In genomic region chr7:119513056-119513455, GRCm38 (mm10) we compare ENCODE assay signal across 10 mouse cellular contexts. TPM values are rescaled to one million over a fixed set of nuclear protein-coding genes. Genes with fewer than 3 reads are reported as not detected.
DNase-seq lines count a peak whose midpoint lies in the region; ATAC-seq and TF ChIP-seq lines count a peak whose summit lies in the region.
"Had no signal": no experiment of that assay in that cellular context is flagged by ENCODE, and none has a peak within 500 bp of the region (broad histone marks: within the 10 kb centered on the region; RNA-seq: fewer than 3 reads in every experiment).

No protein-coding gene starts in this region.

- no peak for ATAC-seq in forebrain, embryonic 12.5 days (ENCODE audit: low FRiP score)
- ATAC-seq in Patski: no peak
- peak; percentile 66; the same call in 1 of the 2 replicates for ATAC-seq in kidney, embryonic 14.5 days (ENCODE audit: low FRiP score, low TSS enrichment)
- no peak for ATAC-seq in limb, embryonic 14.5 days (ENCODE audit: low FRiP score, low read depth)

- no peaks in the 10 kb centered on the region for H3K27me3 ChIP-seq in forebrain, embryonic 10.5 days (ENCODE audit: poor library complexity, severe bottlenecking)
- no peaks in the 10 kb centered on the region for H3K27me3 ChIP-seq in forebrain, embryonic 12.5 days
- H3K27me3 ChIP-seq in Patski: no peaks in the 10 kb centered on the region
- no peaks in the 10 kb centered on the region for H3K27me3 ChIP-seq in kidney, embryonic 14.5 days (ENCODE audit: control insufficient read depth, insufficient read depth, low read length)
- H3K27me3 ChIP-seq in limb, embryonic 14.5 days (ENCODE audit: control insufficient read depth, insufficient read depth, low read length): no peaks in the 10 kb centered on the region

- H3K9ac ChIP-seq in forebrain, embryonic 12.5 days: no peak overlapping the region
- no peak overlapping the region for H3K9ac ChIP-seq in kidney, embryonic 14.5 days (ENCODE audit: low read depth, low read length)
- no peak overlapping the region for H3K9ac ChIP-seq in limb, embryonic 14.5 days (ENCODE audit: low read depth, low read length, severe bottlenecking)
- H3K9ac ChIP-seq: heart, embryonic 13.5 days had no signal

- CTCF ChIA-PET in Patski (lab: Charles Lee): interaction anchor here (0.7 to 4.6 kb wide), 10 partner anchors 9 to 502 kb away, joined by 3 to 17 read pairs (median 5); partner anchors contain the start of gene Pdilt

- TF ChIP-seq POLR2A in limb, embryonic 14.5 days (IDR thresholded peaks at IDR 0.05; ENCODE audit: borderline replicate concordance, extremely low read depth, insufficient read depth, insufficient read length): no peak

- 39% methylated on average over 7 of the region's 7 CpGs for WGBS in forebrain, embryonic 10.5 days
- WGBS in forebrain, embryonic 12.5 days: 28% methylated on average over 7 of the region's 7 CpGs
- 27% methylated on average over 7 of the region's 7 CpGs for WGBS in kidney, embryonic 14.5 days
- WGBS in limb, embryonic 14.5 days: 36% methylated on average over 7 of the region's 7 CpGs

- no peak overlapping the region for H3K4me3 ChIP-seq in forebrain, embryonic 10.5 days
- H3K4me3 ChIP-seq in forebrain, embryonic 12.5 days (replicated peaks): no peak overlapping the region
- no peak overlapping the region for H3K4me3 ChIP-seq in kidney, embryonic 14.5 days (ENCODE audit: low read length)
- no peak overlapping the region for H3K4me3 ChIP-seq in limb, embryonic 14.5 days (replicated peaks; ENCODE audit: low read length)
- H3K4me3 ChIP-seq: heart, embryonic 13.5 days had no signal

- no peaks in the 10 kb centered on the region for H3K36me3 ChIP-seq in forebrain, embryonic 10.5 days (replicated peaks)
- H3K36me3 ChIP-seq in forebrain, embryonic 12.5 days (replicated peaks): no peaks in the 10 kb centered on the region
- H3K36me3 ChIP-seq in kidney, embryonic 14.5 days (ENCODE audit: control insufficient read depth, insufficient read depth, low read length): no peaks in the 10 kb centered on the region
- no peaks in the 10 kb centered on the region for H3K36me3 ChIP-seq in limb, embryonic 14.5 days (ENCODE audit: control insufficient read depth, insufficient read depth, low read length)
- H3K36me3 ChIP-seq: heart, embryonic 13.5 days had no signal

- peak; percentile 87 for TF ChIP-seq CTCF in Patski (IDR thresholded peaks at IDR 0.05)

- intact Hi-C loops in heart, postnatal 36 days (cut with DNase I): loop anchor here (10.0 kb wide), 3 partner anchors 162 to 748 kb away; no protein-coding TSS in a partner anchor

- POLR2A ChIA-PET in Patski (lab: Charles Lee): no interaction called here

- no peaks in the 10 kb centered on the region for H3K4me1 ChIP-seq in forebrain, embryonic 10.5 days
- H3K4me1 ChIP-seq in forebrain, embryonic 12.5 days: no peaks in the 10 kb centered on the region
- H3K4me1 ChIP-seq in kidney, embryonic 14.5 days (ENCODE audit: control insufficient read depth, insufficient read depth, low read length): no peaks in the 10 kb centered on the region
- no peaks in the 10 kb centered on the region for H3K4me1 ChIP-seq in limb, embryonic 14.5 days (ENCODE audit: control insufficient read depth, insufficient read depth, low read length)
- H3K4me1 ChIP-seq: heart, embryonic 13.5 days had no signal

- H3K27ac ChIP-seq in forebrain, embryonic 10.5 days: no peak overlapping the region
- no peak overlapping the region for H3K27ac ChIP-seq in forebrain, embryonic 12.5 days
- H3K27ac ChIP-seq in kidney, embryonic 14.5 days (ENCODE audit: low read depth, low read length): no peak overlapping the region
- no peak overlapping the region for H3K27ac ChIP-seq in limb, embryonic 14.5 days (replicated peaks; ENCODE audit: low read depth, low read length)
- H3K27ac ChIP-seq: heart, embryonic 13.5 days had no signal

- no peak overlapping the region for H3K4me2 ChIP-seq in forebrain, embryonic 12.5 days
- H3K4me2 ChIP-seq in kidney, embryonic 14.5 days (replicated peaks; ENCODE audit: low read depth, low read length): no peak overlapping the region
- no peak overlapping the region for H3K4me2 ChIP-seq in limb, embryonic 14.5 days (replicated peaks; ENCODE audit: low read depth, low read length, severe bottlenecking)
- H3K4me2 ChIP-seq: heart, embryonic 13.5 days had no signal

- in situ Hi-C loops in Patski (cut with MboI; ENCODE audit: low pct_unique_long_range_greater_than_20kb): loop anchor here (10.0 kb wide), 2 partner anchors 498 to 758 kb away; no protein-coding TSS in a partner anchor

- no peaks in the 10 kb centered on the region for H3K9me3 ChIP-seq in forebrain, embryonic 10.5 days
- no peaks in the 10 kb centered on the region for H3K9me3 ChIP-seq in forebrain, embryonic 12.5 days
- no peaks in the 10 kb centered on the region for H3K9me3 ChIP-seq in kidney, embryonic 14.5 days (ENCODE audit: control insufficient read depth, low read length)
- H3K9me3 ChIP-seq in limb, embryonic 14.5 days (ENCODE audit: control insufficient read depth, low read length): no peaks in the 10 kb centered on the region
- H3K9me3 ChIP-seq: heart, embryonic 13.5 days had no signal

- peak; percentile 47 for DNase-seq in forebrain, embryonic 10.5 days (ENCODE audit: extremely low spot score, low spot score)
- DNase-seq in Patski (ENCODE audit: low read depth, low spot score): no peak
- peak; percentile 48 to 59 for DNase-seq in cerebellum, postnatal 36 days
- peak; percentile 4 for DNase-seq in limb, embryonic 14.5 days (ENCODE audit: low spot score)
- DNase-seq in right cerebral cortex, adult 2 months (ENCODE audit: low spot score in 2 of 2): peak; percentile 54 to 74
- DNase-seq in heart, postnatal 36 days: no peak

RNA-seq across cellular contexts. Expression of gene Acsm5, which starts 6.2 kb away (rescaled TPM):
- polyA plus RNA-seq in forebrain, embryonic 10.5 days (2016; fragmentation: Nextera tagmentation; extraction: Ambion mirVana): not detected in 2 replicates
- polyA plus RNA-seq in forebrain, embryonic 12.5 days (2016; fragmentation: Nextera tagmentation; extraction: Ambion mirVana): not detected in 2 replicates
- 0.17 TPM for polyA plus RNA-seq in Patski (2021)
- 0.11 and 0.19 TPM in 2 replicates for polyA plus RNA-seq in kidney, embryonic 14.5 days (2014; fragmentation: Nextera tagmentation; extraction: Ambion mirVana)
- not detected in 2 replicates for polyA plus RNA-seq in limb, embryonic 14.5 days (2012; rRNA removed)
- not detected in 2 replicates for polyA plus RNA-seq in limb, embryonic 14.5 days (2014; fragmentation: Nextera tagmentation; extraction: Ambion mirVana)
- total RNA-seq in heart, postnatal 36 days (2021): 10 to 100 TPM in 1 of 2 experiments, 1 to 10 TPM in 1; 8.8 to 17.7 TPM
- polyA plus RNA-seq: heart, embryonic 13.5 days had no signal

RNA-seq across cellular contexts. Expression of gene Pdilt, which starts 10.2 kb away (rescaled TPM):
- polyA plus RNA-seq in forebrain, embryonic 10.5 days (2016; fragmentation: Nextera tagmentation; extraction: Ambion mirVana): not detected in 2 replicates
- not detected in 2 replicates for polyA plus RNA-seq in forebrain, embryonic 12.5 days (2016; fragmentation: Nextera tagmentation; extraction: Ambion mirVana)
- polyA plus RNA-seq in Patski (2021): not detected
- not detected in 2 replicates for polyA plus RNA-seq in kidney, embryonic 14.5 days (2014; fragmentation: Nextera tagmentation; extraction: Ambion mirVana)
- polyA plus RNA-seq in limb, embryonic 14.5 days (2012; rRNA removed): not detected in 2 replicates
- polyA plus RNA-seq in limb, embryonic 14.5 days (2014; fragmentation: Nextera tagmentation; extraction: Ambion mirVana): not detected in 2 replicates
- total RNA-seq in heart, postnatal 36 days (2021): not detected
- polyA plus RNA-seq: heart, embryonic 13.5 days had no signal

RNA-seq across cellular contexts. Expression of gene Umod, which starts 34.0 kb away (rescaled TPM):
- not detected in 2 replicates for polyA plus RNA-seq in forebrain, embryonic 10.5 days (2016; fragmentation: Nextera tagmentation; extraction: Ambion mirVana)
- not detected in 2 replicates for polyA plus RNA-seq in forebrain, embryonic 12.5 days (2016; fragmentation: Nextera tagmentation; extraction: Ambion mirVana)
- polyA plus RNA-seq in Patski (2021): not detected
- polyA plus RNA-seq in kidney, embryonic 14.5 days (2014; fragmentation: Nextera tagmentation; extraction: Ambion mirVana): 1.2 and 1.7 TPM in 2 replicates
- polyA plus RNA-seq in limb, embryonic 14.5 days (2012; rRNA removed): not detected in 2 replicates
- polyA plus RNA-seq in limb, embryonic 14.5 days (2014; fragmentation: Nextera tagmentation; extraction: Ambion mirVana): not detected in 2 replicates
- not detected for total RNA-seq in heart, postnatal 36 days (2021)
- polyA plus RNA-seq: heart, embryonic 13.5 days; neural tube, embryonic 14.5 days had no signal

RNA-seq across cellular contexts. Expression of gene Acsm2, which starts 41.1 kb away (rescaled TPM):
- polyA plus RNA-seq in forebrain, embryonic 10.5 days (2016; fragmentation: Nextera tagmentation; extraction: Ambion mirVana): not detected in 2 replicates
- polyA plus RNA-seq in forebrain, embryonic 12.5 days (2016; fragmentation: Nextera tagmentation; extraction: Ambion mirVana): not detected in 2 replicates
- polyA plus RNA-seq in Patski (2021): 0.39 TPM
- polyA plus RNA-seq in kidney, embryonic 14.5 days (2014; fragmentation: Nextera tagmentation; extraction: Ambion mirVana): 4.6 and 10.4 TPM in 2 replicates
- polyA plus RNA-seq in limb, embryonic 14.5 days (2012; rRNA removed): not detected in 2 replicates
- polyA plus RNA-seq in limb, embryonic 14.5 days (2014; fragmentation: Nextera tagmentation; extraction: Ambion mirVana): not detected in 2 replicates
- total RNA-seq in heart, postnatal 36 days (2021): not detected
- polyA plus RNA-seq: heart, embryonic 13.5 days; neural tube, embryonic 14.5 days had no signal

RNA-seq across cellular contexts. Expression of gene Gp2, which starts 54.0 kb away (rescaled TPM):
- polyA plus RNA-seq in forebrain, embryonic 10.5 days (2016; fragmentation: Nextera tagmentation; extraction: Ambion mirVana): not detected in 2 replicates
- not detected in 2 replicates for polyA plus RNA-seq in forebrain, embryonic 12.5 days (2016; fragmentation: Nextera tagmentation; extraction: Ambion mirVana)
- not detected for polyA plus RNA-seq in Patski (2021)
- not detected in 2 replicates for polyA plus RNA-seq in kidney, embryonic 14.5 days (2014; fragmentation: Nextera tagmentation; extraction: Ambion mirVana)
- polyA plus RNA-seq in limb, embryonic 14.5 days (2012; rRNA removed): not detected in 2 replicates
- not detected in 2 replicates for polyA plus RNA-seq in limb, embryonic 14.5 days (2014; fragmentation: Nextera tagmentation; extraction: Ambion mirVana)
- total RNA-seq in heart, postnatal 36 days (2021): not detected
- polyA plus RNA-seq: heart, embryonic 13.5 days; neural tube, embryonic 14.5 days had no signal

Comparison
In these comparisons a context has a peak if more than half of its experiments do, and no peak if none do; other contexts are left out.
1. DNase-seq: peak in forebrain, embryonic 10.5 days (single experiment), cerebellum, postnatal 36 days (2 of 2), limb, embryonic 14.5 days (single experiment) and right cerebral cortex, adult 2 months (2 of 2); none in Patski (single experiment) and heart, postnatal 36 days (0 of 2).